Mouse (Mus musculus): ENCODE measurements around the gene Pgp. TPM values are rescaled to one million over a fixed set of nuclear protein-coding genes. Genes with fewer than 3 reads are reported as not detected.
"Not testable (repeated sequence)": the region's sequence is repeated elsewhere in the genome, so short reads cannot be mapped to it uniquely, and the experiment has no call there.

Gene Pgp
- total RNA-seq (2022), result 10 to 100 TPM; 39.9 to 44.4 (median 41.4) TPM

GRCm38 (mm10) chr17:24469910-24470602, at the start of gene Pgp, which contains the start of gene E4f1:
Pgp (plus strand) TSS chr17:24470392.
E4f1 (minus strand) TSS chr17:24470313.
- peak; percentile 98 for DNase-seq (ENCODE audit: low spot score)

- DNase-seq (ENCODE audit: low spot score), result no peak
These were observed 47.1 kb upstream of the Pgp start for GRCm38 (mm10) chr17:24423114-24423513.

- no peak for DNase-seq (ENCODE audit: low spot score)
These were observed 45.7 kb upstream of the Pgp start for GRCm38 (mm10) chr17:24424489-24424888.

- not testable (repeated sequence) for DNase-seq (ENCODE audit: low spot score)
These were observed 44.9 kb upstream of the Pgp start for GRCm38 (mm10) chr17:24425326-24425725.

GRCm38 (mm10) chr17:24425905-24426304, 44.3 kb upstream of the Pgp start:
- no peak for DNase-seq (ENCODE audit: low spot score)

- DNase-seq (ENCODE audit: low spot score), result peak; percentile 95
These were observed 43.6 kb upstream of the Pgp start, which contains the start of gene Eci1 for GRCm38 (mm10) chr17:24426471-24427169. Eci1 (plus strand) TSS chr17:24426641.

GRCm38 (mm10) chr17:24427170-24427557, 43.0 kb upstream of the Pgp start:
- no peak for DNase-seq (ENCODE audit: low spot score)

- DNase-seq (ENCODE audit: low spot score), result peak; percentile 55
These were observed 40.8 kb upstream of the Pgp start for GRCm38 (mm10) chr17:24429201-24429983.

GRCm38 (mm10) chr17:24437016-24437415, 33.2 kb upstream of the Pgp start:
- DNase-seq (ENCODE audit: low spot score), result peak; percentile 46

- no peak for DNase-seq (ENCODE audit: low spot score)
These were observed 29.8 kb upstream of the Pgp start for GRCm38 (mm10) chr17:24440377-24440776.

GRCm38 (mm10) chr17:24441148-24441547, 29.0 kb upstream of the Pgp start:
- no peak for DNase-seq (ENCODE audit: low spot score)

GRCm38 (mm10) chr17:24442107-24442506, 28.1 kb upstream of the Pgp start:
- DNase-seq (ENCODE audit: low spot score), result no peak

- DNase-seq (ENCODE audit: low spot score), result no peak
These were observed 27.5 kb upstream of the Pgp start, which contains the start of gene Dnase1l2 for GRCm38 (mm10) chr17:24442632-24443155. Dnase1l2 (minus strand) TSS chr17:24443105.

- DNase-seq (ENCODE audit: low spot score), result no peak
These were observed 26.8 kb upstream of the Pgp start for GRCm38 (mm10) chr17:24443409-24443808.

GRCm38 (mm10) chr17:24446590-24446989, 23.6 kb upstream of the Pgp start:
- no peak for DNase-seq (ENCODE audit: low spot score)

- DNase-seq (ENCODE audit: low spot score), result no peak
These were observed 20.7 kb upstream of the Pgp start for GRCm38 (mm10) chr17:24449507-24449906.

GRCm38 (mm10) chr17:24451220-24451619, 19.0 kb upstream of the Pgp start:
- DNase-seq (ENCODE audit: low spot score), result no peak

GRCm38 (mm10) chr17:24453372-24453771, 16.8 kb upstream of the Pgp start:
- no peak for DNase-seq (ENCODE audit: low spot score)

- no peak for DNase-seq (ENCODE audit: low spot score)
These were observed 15.9 kb upstream of the Pgp start for GRCm38 (mm10) chr17:24454218-24454755.

GRCm38 (mm10) chr17:24454756-24455522, 15.3 kb upstream of the Pgp start:
- DNase-seq (ENCODE audit: low spot score), result peak; percentile 99

Measured in heart, adult 8-10 months (tissue).